Mouse (Mus musculus) midbrain, embryonic 16.5 days (tissue): ENCODE data around the gene Mrpl9. TPM values are rescaled to one million over a fixed set of nuclear protein-coding genes. Genes with fewer than 3 reads are reported as not detected.

ENCODE experiments used
- ATAC-seq: fragments of 200-750 bp; cut with Nextera tagmentation; 2 replicates; pipeline ENCODE4 v1.8.0; 2017; ENCODE audit warnings: moderate TSS enrichment
- H3K27ac ChIP-seq: fragments of 300-500 bp; sonication (generic); 2 replicates; pipeline ENCODE4 v1.5.1; 2014; ENCODE audit warnings: mild to moderate bottlenecking, low read length, mixed read lengths
- H3K27me3 ChIP-seq: fragments of 300-500 bp; sonication (generic); 2 replicates; pipeline ENCODE4 v1.6.1; 2014; ENCODE audit warnings: low read depth, low read length, mixed read lengths; ENCODE audit not compliant: control insufficient read depth, insufficient read depth
- H3K36me3 ChIP-seq: fragments of 300-500 bp; sonication (generic); 2 replicates; pipeline ENCODE4 v1.6.1; 2014; ENCODE audit warnings: mild to moderate bottlenecking, low read length, moderate library complexity, mixed read lengths; ENCODE audit not compliant: control insufficient read depth, insufficient read depth
- H3K4me1 ChIP-seq: fragments of 300-500 bp; sonication (generic); 2 replicates; pipeline ENCODE4 v1.6.1; 2014; ENCODE audit warnings: mild to moderate bottlenecking, low read length, mixed read lengths; ENCODE audit not compliant: control insufficient read depth, insufficient read depth
- H3K4me2 ChIP-seq: fragments of 300-500 bp; sonication (generic); 2 replicates; pipeline ENCODE4 v1.6.1; 2014; ENCODE audit warnings: mild to moderate bottlenecking, low read length, mixed read lengths
- H3K4me3 ChIP-seq: fragments of 300-500 bp; sonication (generic); 2 replicates; pipeline ENCODE4 v1.5.1; 2014; ENCODE audit warnings: low read depth, mild to moderate bottlenecking, low read length, moderate library complexity, mixed read lengths
- H3K9ac ChIP-seq: fragments of 300-500 bp; sonication (generic); 2 replicates; pipeline ENCODE4 v1.6.1; 2014; ENCODE audit warnings: low read depth, low read length, mixed read lengths
- H3K9me3 ChIP-seq: fragments of 300-500 bp; sonication (generic); replicated peaks from 2 replicates; pipeline ENCODE4 v1.6.1; 2014; ENCODE audit warnings: mild to moderate bottlenecking, low read length, mixed read lengths; ENCODE audit not compliant: control insufficient read depth, poor library complexity, severe bottlenecking
- WGBS: fragments of 180-500 bp; shearing (Covaris S2); extraction: QIAGEN DNeasy Blood & Tissue Kit; methylation state at CpG from one replicate; pipeline ENCODE4 v1.1.7; 2014; 5-methylcytosine and 5-hydroxymethylcytosine counted together
- polyA plus RNA-seq: library from polyadenylated mRNA; unstranded; fragments of >200 nt; fragmentation: Nextera tagmentation; extraction: Ambion mirVana; gene quantifications from 2 replicates; pipeline ENCODE4 v1.2.1, GENCODE M21; 2015

The Mrpl9 gene
- polyA plus RNA-seq, 1 experiment from 2014 or later: 55.1 TPM

GRCm38 (mm10) chr3:94405561-94405960, 37.6 kb upstream of the Mrpl9 start:
- H3K27ac ChIP-seq: no peak overlapping the region
- H3K4me3 ChIP-seq: no peak overlapping the region
- 83% methylated on average over 4 of the region's 4 CpGs for WGBS
- no peaks in the 10 kb centered on the region for H3K27me3 ChIP-seq
- no peak overlapping the region for H3K9ac ChIP-seq
- H3K36me3 ChIP-seq: 0 out of 2 replicates have a peak, but pooled peaks cover 2% of the 10 kb centered on the region
- no peaks in the 10 kb centered on the region for H3K4me1 ChIP-seq
- H3K9me3 ChIP-seq: no peaks in the 10 kb centered on the region
- no peak overlapping the region for H3K4me2 ChIP-seq
- no peak for ATAC-seq

GRCm38 (mm10) chr3:94412530-94412929, 30.6 kb upstream of the Mrpl9 start:
- H3K36me3 ChIP-seq: 0 out of 2 replicates have a peak, but pooled peaks cover 1% of the 10 kb centered on the region
- peak overlapping the region; percentile 84 for H3K4me3 ChIP-seq
- H3K9ac ChIP-seq: peak overlapping the region; percentile 80
- ATAC-seq: peak; percentile 72
- 1% methylated on average over 25 of the region's 25 CpGs for WGBS
- peak overlapping the region; percentile 95 for H3K4me2 ChIP-seq
- peaks cover 14% of the 10 kb centered on the region for H3K4me1 ChIP-seq
- H3K27ac ChIP-seq: peak overlapping the region; percentile 87
- no peaks in the 10 kb centered on the region for H3K9me3 ChIP-seq
- H3K27me3 ChIP-seq: no peaks in the 10 kb centered on the region

GRCm38 (mm10) chr3:94413031-94413679, 30.0 kb upstream of the Mrpl9 start, which contains the start of gene Tdrkh:
Gene Tdrkh (plus strand): TSS chr3:94413273.
- Histone ChIP-seq H3K27ac (peak within 1 kb of the TSS; percentile 87), H3K4me2 (peak within 1 kb of the TSS; percentile 95), H3K36me3 (no peaks in the 10 kb centered on the region), H3K9ac (peak within 1 kb of the TSS; percentile 82), H3K4me1 (peaks cover 14% of the 10 kb centered on the region), H3K4me3 (peak within 1 kb of the TSS; percentile 84), H3K9me3 (no peaks in the 10 kb centered on the region), H3K27me3 (no peaks in the 10 kb centered on the region)
- peak; percentile 100 for ATAC-seq
- WGBS: 3% methylated on average over 52 of the region's 52 CpGs

GRCm38 (mm10) chr3:94430980-94431379, 12.1 kb upstream of the Mrpl9 start:
- Histone ChIP-seq H3K9ac (no peak overlapping the region), H3K4me1 (no peaks in the 10 kb centered on the region), H3K4me3 (no peak overlapping the region), H3K4me2 (no peak overlapping the region), H3K27me3 (no peaks in the 10 kb centered on the region), H3K36me3 (peaks cover 8% of the 10 kb centered on the region; the same call in 1 of the 2 replicates), H3K27ac (no peak overlapping the region), H3K9me3 (no peaks in the 10 kb centered on the region)
- no peak for ATAC-seq
- WGBS: 86% methylated on average over 2 of the region's 2 CpGs

- H3K4me1 ChIP-seq: no peaks in the 10 kb centered on the region
- no peak overlapping the region for H3K4me2 ChIP-seq
- H3K36me3 ChIP-seq: 0 out of 2 replicates have a peak, but pooled peaks cover 4% of the 10 kb centered on the region
- no peak overlapping the region for H3K27ac ChIP-seq
- no peak overlapping the region for H3K9ac ChIP-seq
- H3K27me3 ChIP-seq: no peaks in the 10 kb centered on the region
- WGBS: 97% methylated on average over 2 of the region's 2 CpGs
- no peaks in the 10 kb centered on the region for H3K9me3 ChIP-seq
- ATAC-seq: no peak
- H3K4me3 ChIP-seq: no peak overlapping the region
These were observed 8.8 kb upstream of the Mrpl9 start for GRCm38 (mm10) chr3:94434305-94434704.

- Histone ChIP-seq H3K9ac (no peak overlapping the region), H3K27me3 (peaks cover 5% of the 10 kb centered on the region; the same call in 1 of the 2 replicates), H3K9me3 (no peaks in the 10 kb centered on the region), H3K27ac (no peak overlapping the region), H3K4me2 (no peak overlapping the region), H3K36me3 (no peaks in the 10 kb centered on the region), H3K4me1 (no peaks in the 10 kb centered on the region), H3K4me3 (no peak overlapping the region)
- no peak for ATAC-seq
- WGBS: 87% methylated on average over 9 of the region's 9 CpGs
These were observed 6.7 kb upstream of the Mrpl9 start for GRCm38 (mm10) chr3:94436420-94436819.

- Histone ChIP-seq H3K27me3 (peaks cover 5% of the 10 kb centered on the region; the same call in 1 of the 2 replicates), H3K4me2 (no peak overlapping the region), H3K4me3 (no peak overlapping the region), H3K9me3 (no peaks in the 10 kb centered on the region), H3K4me1 (peaks cover 9% of the 10 kb centered on the region), H3K9ac (no peak overlapping the region), H3K36me3 (peaks cover 6% of the 10 kb centered on the region), H3K27ac (no peak overlapping the region)
- WGBS: 36% methylated on average over 3 of the region's 3 CpGs
- ATAC-seq: no peak
These were observed 1.9 kb upstream of the Mrpl9 start for GRCm38 (mm10) chr3:94441182-94441581.

- Histone ChIP-seq H3K4me3 (peak within 1 kb of the TSS; percentile 91), H3K4me1 (peaks cover 9% of the 10 kb centered on the region), H3K36me3 (peaks cover 27% of the 10 kb centered on the region), H3K27ac (peak within 1 kb of the TSS; percentile 72), H3K27me3 (peaks cover 5% of the 10 kb centered on the region; the same call in 1 of the 2 replicates), H3K9ac (peak within 1 kb of the TSS; percentile 93), H3K9me3 (no peaks in the 10 kb centered on the region), H3K4me2 (peak within 1 kb of the TSS; percentile 75)
- WGBS: 2% methylated on average over 22 of the region's 24 CpGs
- ATAC-seq: no peak
These were observed 463 bp downstream of the Mrpl9 start, which contains the start of gene Oaz3 for GRCm38 (mm10) chr3:94443597-94443964. Gene Oaz3 (minus strand): TSS chr3:94443915.

GRCm38 (mm10) chr3:94449377-94449776, 6.3 kb downstream of the Mrpl9 start:
- no peak overlapping the region for H3K27ac ChIP-seq
- peaks cover 31% of the 10 kb centered on the region for H3K36me3 ChIP-seq
- H3K4me2 ChIP-seq: no peak overlapping the region
- no peaks in the 10 kb centered on the region for H3K9me3 ChIP-seq
- no peak overlapping the region for H3K4me3 ChIP-seq
- no peak for ATAC-seq
- H3K4me1 ChIP-seq: peaks cover 4% of the 10 kb centered on the region
- H3K27me3 ChIP-seq: no peaks in the 10 kb centered on the region
- WGBS: 95% methylated on average over 2 of the region's 2 CpGs
- H3K9ac ChIP-seq: no peak overlapping the region
